Mouse (Mus musculus) E14TG2a.4 (cell line): Measurements from ENCODE around the gene Rbl1.
"Not testable (repeated sequence)": the region's sequence is repeated elsewhere in the genome, so short reads cannot be mapped to it uniquely, and the experiment has no call there.

Experiments used
- H3K27me3 ChIP-seq: 2 replicates; pipeline ENCODE4 v1.6.1; 2014; ENCODE audit warnings: low read length, control low read depth; ENCODE audit not compliant: insufficient read depth
- H3K36me3 ChIP-seq: 2 replicates; pipeline ENCODE4 v1.6.1; 2014; ENCODE audit warnings: low read length, control low read depth; ENCODE audit not compliant: insufficient read depth
- H3K4me1 ChIP-seq: replicated peaks from 2 replicates; pipeline ENCODE4 v1.6.1; 2014; ENCODE audit warnings: low read depth, low read length, control low read depth
- H3K4me3 ChIP-seq: replicated peaks from 2 replicates; pipeline ENCODE4 v1.5.1; 2014; ENCODE audit warnings: mild to moderate bottlenecking, low read length
- H3K9me3 ChIP-seq: 2 replicates; pipeline ENCODE4 v1.6.1; 2014; ENCODE audit warnings: low read length, control low read depth
- CTCF ChIP-seq: conservative IDR thresholded peaks from 2 replicates; pipeline ENCODE4 v1.5.1; 2014; ENCODE audit warnings: low read length
- NANOG ChIP-seq: IDR thresholded peaks from 2 replicates; pipeline ENCODE4 v1.6.1; 2014; ENCODE audit warnings: borderline replicate concordance, low read length, mixed read lengths
- POU5F1 ChIP-seq: IDR thresholded peaks from 2 replicates; pipeline ENCODE4 v1.6.1; 2014; ENCODE audit warnings: low read length, borderline replicate concordance

Rbl1 gene

GRCm38 (mm10) chr2:157185022-157185660 lies 19.2 kb downstream of the Rbl1 start:
- Histone ChIP-seq H3K4me3 (no peak overlapping the region), H3K4me1 (peaks cover 34% of the 10 kb centered on the region), H3K9me3 (no peaks in the 10 kb centered on the region)

GRCm38 (mm10) chr2:157178167-157178566 lies 26.2 kb downstream of the Rbl1 start:
- Histone ChIP-seq H3K36me3 (peaks cover 49% of the 10 kb centered on the region), H3K9me3 (no peaks in the 10 kb centered on the region), H3K4me3 (no peak overlapping the region), H3K4me1 (no peaks in the 10 kb centered on the region), H3K27me3 (no peaks in the 10 kb centered on the region)
- no peak for TF ChIP-seq NANOG
- TF ChIP-seq POU5F1: no peak
- TF ChIP-seq CTCF: no peak

More at GRCm38 (mm10) chr2:157185022-157185660, 19.2 kb downstream of the Rbl1 start:
- no peaks in the 10 kb centered on the region for H3K27me3 ChIP-seq
- no peak for TF ChIP-seq CTCF
- TF ChIP-seq POU5F1: no peak
- TF ChIP-seq NANOG: no peak
- H3K36me3 ChIP-seq: peaks cover 45% of the 10 kb centered on the region

- Histone ChIP-seq H3K4me1 (no peaks in the 10 kb centered on the region), H3K9me3 (no peaks in the 10 kb centered on the region), H3K36me3 (peaks cover 55% of the 10 kb centered on the region), H3K27me3 (no peaks in the 10 kb centered on the region), H3K4me3 (no peak overlapping the region)
- TF ChIP-seq NANOG: no peak
- TF ChIP-seq CTCF: no peak
- no peak for TF ChIP-seq POU5F1
Measured at GRCm38 (mm10) chr2:157176248-157176647, 28.1 kb downstream of the Rbl1 start.

- Histone ChIP-seq H3K4me1 (no peaks in the 10 kb centered on the region), H3K9me3 (no peaks in the 10 kb centered on the region), H3K36me3 (peaks cover 52% of the 10 kb centered on the region), H3K4me3 (no peak overlapping the region), H3K27me3 (no peaks in the 10 kb centered on the region)
- TF ChIP-seq POU5F1: no peak
- TF ChIP-seq NANOG: no peak
- TF ChIP-seq CTCF: no peak
Measured at GRCm38 (mm10) chr2:157174416-157174815, 29.9 kb downstream of the Rbl1 start.

GRCm38 (mm10) chr2:157173555-157173954 lies 30.8 kb downstream of the Rbl1 start:
- no peak for TF ChIP-seq CTCF
- TF ChIP-seq NANOG: no peak
- TF ChIP-seq POU5F1: no peak
- H3K36me3 ChIP-seq: peaks cover 59% of the 10 kb centered on the region
- H3K4me1 ChIP-seq: no peaks in the 10 kb centered on the region
- H3K27me3 ChIP-seq: no peaks in the 10 kb centered on the region
- no peaks in the 10 kb centered on the region for H3K9me3 ChIP-seq
- no peak overlapping the region for H3K4me3 ChIP-seq

- Histone ChIP-seq H3K9me3 (no peaks in the 10 kb centered on the region), H3K36me3 (peaks cover 62% of the 10 kb centered on the region), H3K4me1 (no peaks in the 10 kb centered on the region), H3K4me3 (no peak overlapping the region), H3K27me3 (no peaks in the 10 kb centered on the region)
- TF ChIP-seq POU5F1 (no peak), NANOG (no peak), CTCF (no peak)
Measured at GRCm38 (mm10) chr2:157172984-157173383, 31.4 kb downstream of the Rbl1 start.

GRCm38 (mm10) chr2:157170626-157171025 lies 33.7 kb downstream of the Rbl1 start:
- Histone ChIP-seq H3K36me3 (peaks cover 60% of the 10 kb centered on the region), H3K9me3 (no peaks in the 10 kb centered on the region), H3K4me1 (no peaks in the 10 kb centered on the region), H3K27me3 (no peaks in the 10 kb centered on the region), H3K4me3 (no peak overlapping the region)
- no peak for TF ChIP-seq POU5F1
- no peak for TF ChIP-seq CTCF
- TF ChIP-seq NANOG: no peak

- no peaks in the 10 kb centered on the region for H3K27me3 ChIP-seq
- TF ChIP-seq POU5F1 (no peak), NANOG (no peak), CTCF (no peak)
- peaks cover 56% of the 10 kb centered on the region for H3K36me3 ChIP-seq
Measured at GRCm38 (mm10) chr2:157170166-157170565, 34.2 kb downstream of the Rbl1 start.

GRCm38 (mm10) chr2:157166371-157167080 lies 37.8 kb downstream of the Rbl1 start:
- Histone ChIP-seq H3K4me3 (no peak overlapping the region), H3K4me1 (no peaks in the 10 kb centered on the region), H3K27me3 (no peaks in the 10 kb centered on the region), H3K9me3 (no peaks in the 10 kb centered on the region), H3K36me3 (peaks cover 37% of the 10 kb centered on the region)
- no peak for TF ChIP-seq NANOG
- no peak for TF ChIP-seq CTCF

More at GRCm38 (mm10) chr2:157170166-157170565, 34.2 kb downstream of the Rbl1 start:
- Histone ChIP-seq H3K4me1 (no peaks in the 10 kb centered on the region), H3K9me3 (no peaks in the 10 kb centered on the region), H3K4me3 (no peak overlapping the region)

GRCm38 (mm10) chr2:157165312-157166224 lies 38.8 kb downstream of the Rbl1 start:
- H3K27me3 ChIP-seq, H3K9me3 ChIP-seq, H3K4me1 ChIP-seq, H3K4me3 ChIP-seq: not testable (repeated sequence)
- peaks cover 42% of the 10 kb centered on the region for H3K36me3 ChIP-seq
